Mouse (Mus musculus) spleen, adult 2 months (tissue): ENCODE results near the gene Scaf11. TPM values are rescaled to one million over a fixed set of nuclear protein-coding genes. Genes with fewer than 3 reads are reported as not detected.

Source experiments
- DNase-seq, 2 experiments: peaks; one replicate each; pipeline versions ENCODE4 v3.0.0 to v3.0.0-alpha.2; 2012 to 2021; ENCODE audit warnings: low spot score in 2 of 2, low read depth in 1 of 2
- H3K27ac ChIP-seq: fragments of 200-500 bp; 2 replicates; pipeline ENCODE4 v1.5.1; 2012; ENCODE audit warnings: low read length, inconsistent platforms; ENCODE audit not compliant: insufficient read depth
- H3K27me3 ChIP-seq: fragments of 200-500 bp; 2 replicates; pipeline ENCODE4 v1.6.1; 2012; ENCODE audit warnings: mild to moderate bottlenecking, moderate library complexity, low read length, inconsistent platforms; ENCODE audit not compliant: control insufficient read depth, insufficient read depth
- H3K36me3 ChIP-seq: fragments of 200-500 bp; 2 replicates; pipeline ENCODE4 v1.6.1; 2012; ENCODE audit warnings: mild to moderate bottlenecking, low read length, inconsistent platforms; ENCODE audit not compliant: control insufficient read depth, insufficient read depth
- H3K4me1 ChIP-seq: fragments of 200-500 bp; 2 replicates; pipeline ENCODE4 v1.6.1; 2011; ENCODE audit warnings: inconsistent platforms; ENCODE audit not compliant: control insufficient read depth, insufficient read depth, insufficient read length
- H3K4me3 ChIP-seq: fragments of 200-500 bp; 2 replicates; pipeline ENCODE4 v1.5.1; 2011; ENCODE audit warnings: mild to moderate bottlenecking, inconsistent platforms; ENCODE audit not compliant: insufficient read depth, insufficient read length; ENCODE audit errors: extremely low read depth
- CTCF ChIP-seq: fragments of 200-500 bp; IDR thresholded peaks from 2 replicates; pipeline ENCODE4 v1.5.1; 2011; ENCODE audit warnings: mild to moderate bottlenecking, inconsistent platforms; ENCODE audit not compliant: insufficient read depth, insufficient read length, insufficient replicate concordance; ENCODE audit errors: extremely low read depth
- POLR2A ChIP-seq: fragments of 200-500 bp; IDR thresholded peaks from 2 replicates; pipeline ENCODE4 v1.6.1; 2011; ENCODE audit warnings: low read depth, low read length, inconsistent platforms
- WGBS: fragments of 180-500 bp; shearing (Covaris S2); methylation state at CpG from one replicate; pipeline ENCODE4 v1.1.7; 2018; 5-methylcytosine and 5-hydroxymethylcytosine counted together
- polyA plus RNA-seq: library from polyadenylated mRNA; depleted of rRNA; stranded (reverse); fragments of >200 nt; gene quantifications from 2 replicates; pipeline ENCODE4 v1.2.3, GENCODE M21; 2012

Scaf11 gene
- polyA plus RNA-seq, 1 experiment = 16.3 TPM

GRCm38 (mm10) chr15:96398333-96398732, 62.3 kb downstream of the Scaf11 start:
- WGBS = 96% methylated on average over 10 of the region's 10 CpGs

GRCm38 (mm10) chr15:96396641-96397344, 63.9 kb downstream of the Scaf11 start:
- Histone ChIP-seq H3K36me3 (peaks cover 17% of the 10 kb centered on the region), H3K27ac (no peak overlapping the region), H3K27me3 (no peaks in the 10 kb centered on the region), H3K4me3 (no peak overlapping the region), H3K4me1 (no peaks in the 10 kb centered on the region)
- no peak for DNase-seq
- TF ChIP-seq POLR2A = no peak
- no peak for TF ChIP-seq CTCF
- 87% methylated on average over 8 of the region's 8 CpGs for WGBS

More at GRCm38 (mm10) chr15:96398333-96398732, 62.3 kb downstream of the Scaf11 start:
- DNase-seq = no peak
- no peaks in the 10 kb centered on the region for H3K27me3 ChIP-seq
- H3K36me3 ChIP-seq = peaks cover 15% of the 10 kb centered on the region
- H3K27ac ChIP-seq = no peak overlapping the region
- TF ChIP-seq CTCF (no peak), POLR2A (no peak)
- H3K4me1 ChIP-seq = no peaks in the 10 kb centered on the region
- H3K4me3 ChIP-seq = no peak overlapping the region

- Histone ChIP-seq H3K4me3 (no peak overlapping the region), H3K36me3 (peaks cover 22% of the 10 kb centered on the region), H3K4me1 (no peaks in the 10 kb centered on the region), H3K27me3 (no peaks in the 10 kb centered on the region), H3K27ac (no peak overlapping the region)
- DNase-seq = no peak
- TF ChIP-seq CTCF (no peak), POLR2A (no peak)
- WGBS = 95% methylated on average over 6 of the region's 6 CpGs
Measured at GRCm38 (mm10) chr15:96395071-96395470, 65.6 kb downstream of the Scaf11 start.

- H3K4me1 ChIP-seq = no peaks in the 10 kb centered on the region
- no peak for DNase-seq
- WGBS = 96% methylated on average over 3 of the region's 3 CpGs
- no peak overlapping the region for H3K4me3 ChIP-seq
- no peaks in the 10 kb centered on the region for H3K27me3 ChIP-seq
- no peak overlapping the region for H3K27ac ChIP-seq
- H3K36me3 ChIP-seq = peaks cover 23% of the 10 kb centered on the region
- TF ChIP-seq CTCF (no peak), POLR2A (no peak)
Measured at GRCm38 (mm10) chr15:96392878-96393277, 67.8 kb downstream of the Scaf11 start.

GRCm38 (mm10) chr15:96388565-96388964, 72.1 kb downstream of the Scaf11 start:
- Histone ChIP-seq H3K4me1 (no peaks in the 10 kb centered on the region), H3K27ac (no peak overlapping the region), H3K4me3 (no peak overlapping the region), H3K27me3 (no peaks in the 10 kb centered on the region), H3K36me3 (peaks cover 18% of the 10 kb centered on the region)
- DNase-seq = no peak
- TF ChIP-seq CTCF (no peak), POLR2A (no peak)
- 95% methylated on average over 1 of the region's 1 CpGs for WGBS

GRCm38 (mm10) chr15:96382223-96382622, 78.4 kb downstream of the Scaf11 start:
- peaks cover 18% of the 10 kb centered on the region for H3K36me3 ChIP-seq
- no peak overlapping the region for H3K4me3 ChIP-seq
- 96% methylated on average over 11 of the region's 11 CpGs for WGBS
- DNase-seq = no peak
- TF ChIP-seq POLR2A (no peak), CTCF (no peak)
- H3K27me3 ChIP-seq = no peaks in the 10 kb centered on the region
- H3K4me1 ChIP-seq = no peaks in the 10 kb centered on the region
- no peak overlapping the region for H3K27ac ChIP-seq

- Histone ChIP-seq H3K27ac (no peak overlapping the region), H3K4me1 (no peaks in the 10 kb centered on the region), H3K4me3 (no peak overlapping the region), H3K27me3 (no peaks in the 10 kb centered on the region), H3K36me3 (peaks cover 16% of the 10 kb centered on the region)
- no peak for DNase-seq
- TF ChIP-seq POLR2A (no peak), CTCF (no peak)
- WGBS = 93% methylated on average over 7 of the region's 7 CpGs
Measured at GRCm38 (mm10) chr15:96377701-96378100, 82.9 kb downstream of the Scaf11 start.
